Mouse (Mus musculus): ENCODE measurements around the gene Ephx4. TPM values are rescaled to one million over a fixed set of nuclear protein-coding genes. Genes with fewer than 3 reads are reported as not detected.

Ephx4 gene
- polyA plus RNA-seq (2014; fragmentation: Illumina TruSeq; extraction: RNeasy Lipid Tissue Mini Kit (QIAGEN cat#74804); ENCODE audit: low read depth, low replicate concordance): 20.4 TPM

GRCm38 (mm10) chr5:107402436-107402835 is at the start of gene Ephx4:
Ephx4 (plus strand) TSS chr5:107402736.

GRCm38 (mm10) chr5:107431249-107431648 is 28.7 kb downstream of the Ephx4 start, which contains the start of gene Lpcat2b:
Lpcat2b (plus strand) TSS chr5:107431549.

GRCm38 (mm10) chr5:107437464-107438281 is 35.1 kb downstream of the Ephx4 start, which contains the start of gene Btbd8:
Btbd8 (plus strand) TSS chr5:107437997.

Other genes with a start within 250 kb of the Ephx4 start
- gene Tgfbr3, start 113.1 kb upstream of the Ephx4 start, polyA plus RNA-seq (2014; fragmentation: Illumina TruSeq; extraction: RNeasy Lipid Tissue Mini Kit (QIAGEN cat#74804); ENCODE audit: low read depth, low replicate concordance): 18.5 TPM
- 6.4 TPM for gene Brdt, start 71.6 kb upstream of the Ephx4 start, polyA plus RNA-seq (2014; fragmentation: Illumina TruSeq; extraction: RNeasy Lipid Tissue Mini Kit (QIAGEN cat#74804); ENCODE audit: low read depth, low replicate concordance)
- gene Lpcat2b, start 28.8 kb downstream of the Ephx4 start, polyA plus RNA-seq (2014; fragmentation: Illumina TruSeq; extraction: RNeasy Lipid Tissue Mini Kit (QIAGEN cat#74804); ENCODE audit: low read depth, low replicate concordance): not detected
- gene Btbd8, start 35.3 kb downstream of the Ephx4 start, polyA plus RNA-seq (2014; fragmentation: Illumina TruSeq; extraction: RNeasy Lipid Tissue Mini Kit (QIAGEN cat#74804); ENCODE audit: low read depth, low replicate concordance): 28.1 TPM
- 0.47 TPM for gene Gm42669, start 104.9 kb downstream of the Ephx4 start, polyA plus RNA-seq (2014; fragmentation: Illumina TruSeq; extraction: RNeasy Lipid Tissue Mini Kit (QIAGEN cat#74804); ENCODE audit: low read depth, low replicate concordance)
- 0.13 TPM for gene 1700028K03Rik, start 132.0 kb downstream of the Ephx4 start, polyA plus RNA-seq (2014; fragmentation: Illumina TruSeq; extraction: RNeasy Lipid Tissue Mini Kit (QIAGEN cat#74804); ENCODE audit: low read depth, low replicate concordance)
- 22.2 TPM for gene Rpap2, start 194.6 kb downstream of the Ephx4 start, polyA plus RNA-seq (2014; fragmentation: Illumina TruSeq; extraction: RNeasy Lipid Tissue Mini Kit (QIAGEN cat#74804); ENCODE audit: low read depth, low replicate concordance)
- gene Glmn, start 195.2 kb downstream of the Ephx4 start, polyA plus RNA-seq (2014; fragmentation: Illumina TruSeq; extraction: RNeasy Lipid Tissue Mini Kit (QIAGEN cat#74804); ENCODE audit: low read depth, low replicate concordance): 41.2 TPM

Data from sigmoid colon, adult 10 weeks (tissue).